ENCODE assay signal across 14 mouse cellular contexts in the genomic region with DNA sequence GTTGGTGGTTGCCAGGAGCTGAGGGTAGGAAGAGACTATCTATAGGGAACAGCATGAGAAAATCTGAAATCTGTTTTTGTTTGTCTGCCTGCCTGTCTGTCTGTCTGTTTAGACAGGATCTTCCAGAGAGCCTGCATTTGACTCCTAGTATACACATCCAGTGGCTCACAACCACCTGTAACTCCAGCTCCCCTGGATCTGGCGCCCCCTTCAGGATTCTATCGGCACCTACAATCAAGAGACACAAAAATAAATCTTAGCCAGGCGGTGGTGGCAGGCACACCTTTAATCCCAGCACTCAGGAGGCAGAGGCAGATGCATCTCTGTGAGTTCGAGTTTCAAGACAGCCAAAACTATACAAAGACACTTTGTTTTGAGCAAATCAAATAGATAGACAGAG. TPM values are rescaled to one million over a fixed set of nuclear protein-coding genes. Genes with fewer than 3 reads are reported as not detected.
A peak's percentile ranks its signal among the peaks of the same experiment; 100 is the strongest.
DNase-seq lines count a peak whose midpoint lies in the region; ATAC-seq and TF ChIP-seq lines count a peak whose summit lies in the region.
"Had no signal": no experiment of that assay in that cellular context is flagged by ENCODE, and none has a peak within 500 bp of the region (broad histone marks: within the 10 kb centered on the region; RNA-seq: fewer than 3 reads in every experiment).

No protein-coding gene starts in this region.

- no peaks in the 10 kb centered on the region for H3K9me3 ChIP-seq in intestine, postnatal 0 days (ENCODE audit: control insufficient read depth)
- no peaks in the 10 kb centered on the region for H3K9me3 ChIP-seq in intestine, embryonic 16.5 days (ENCODE audit: control insufficient read depth, low read length)
- H3K9me3 ChIP-seq: hindbrain, embryonic 12.5 days; liver, embryonic 15.5 days had no signal

- H3K36me3 ChIP-seq in intestine, postnatal 0 days (ENCODE audit: control insufficient read depth, insufficient read depth) = no peaks in the 10 kb centered on the region
- no peaks in the 10 kb centered on the region for H3K36me3 ChIP-seq in intestine, embryonic 16.5 days (ENCODE audit: control insufficient read depth, insufficient read depth, low read length)
- no peaks in the 10 kb centered on the region for H3K36me3 ChIP-seq in thymus, adult 2 months (ENCODE audit: control insufficient read depth, insufficient read depth, low read length)
- H3K36me3 ChIP-seq: liver, embryonic 15.5 days had no signal

- H3K27me3 ChIP-seq in intestine, postnatal 0 days (replicated peaks; ENCODE audit: control insufficient read depth, insufficient read depth, low read length) = no peaks in the 10 kb centered on the region
- no peaks in the 10 kb centered on the region for H3K27me3 ChIP-seq in intestine, embryonic 16.5 days (replicated peaks; ENCODE audit: control insufficient read depth, insufficient read depth, low read length)
- H3K27me3 ChIP-seq in thymus, adult 2 months (ENCODE audit: control insufficient read depth, insufficient read depth, low read length) = no peaks in the 10 kb centered on the region; the same call in 1 of the 2 replicates
- H3K27me3 ChIP-seq: hindbrain, embryonic 12.5 days had no signal

- no peak overlapping the region for H3K27ac ChIP-seq in intestine, postnatal 0 days (ENCODE audit: low read depth, low read length)
- no peak overlapping the region for H3K27ac ChIP-seq in intestine, embryonic 16.5 days (ENCODE audit: low read length)
- H3K27ac ChIP-seq in thymus, adult 2 months (ENCODE audit: control insufficient read depth, insufficient read depth, low read length) = no peak overlapping the region
- H3K27ac ChIP-seq in bone marrow, adult 2 months (ENCODE audit: control insufficient read depth, insufficient read depth, low read depth, low read length, poor library complexity) = no peak overlapping the region
- H3K27ac ChIP-seq: hindbrain, embryonic 12.5 days; liver, embryonic 15.5 days had no signal

- no peak for ATAC-seq in intestine, postnatal 0 days
- ATAC-seq in intestine, embryonic 16.5 days = no peak
- no peak for ATAC-seq in megakaryocyte, adult 5-6 weeks (ENCODE audit: poor library complexity, severe bottlenecking)
- ATAC-seq: activated CD4-positive, CD25-positive, alpha-beta regulatory T cell, adult 4 months had no signal

- intact Hi-C loops in left cerebral cortex, postnatal 36 days (cut with DNase I) = no loop called here

- no peak for TF ChIP-seq POLR2A in thymus, adult 2 months (IDR thresholded peaks at IDR 0.05; ENCODE audit: control insufficient read depth, extremely low read depth, insufficient read depth, low read length, poor library complexity)
- TF ChIP-seq POLR2A in bone marrow, adult 2 months (IDR thresholded peaks at IDR 0.05; ENCODE audit: borderline replicate concordance, control insufficient read depth, low read depth, low read length) = no peak

- H3K4me2 ChIP-seq in intestine, postnatal 0 days (replicated peaks; ENCODE audit: low read depth) = no peak overlapping the region
- no peak overlapping the region for H3K4me2 ChIP-seq in intestine, embryonic 16.5 days (ENCODE audit: low read depth, low read length)
- H3K4me2 ChIP-seq: hindbrain, embryonic 12.5 days; liver, embryonic 15.5 days had no signal

- TF ChIP-seq CTCF in intestine, postnatal 0 days (IDR thresholded peaks at IDR 0.05; ENCODE audit: low read depth) = peak; percentile 65
- TF ChIP-seq CTCF in thymus, adult 2 months (IDR thresholded peaks at IDR 0.05; ENCODE audit: borderline replicate concordance, control insufficient read depth, extremely low read depth, insufficient read depth, low read length, poor library complexity) = no peak
- TF ChIP-seq CTCF in bone marrow, adult 2 months (IDR thresholded peaks at IDR 0.05; ENCODE audit: control insufficient read depth, insufficient read depth, low read length) = peak; percentile 47

- H3K4me1 ChIP-seq in intestine, postnatal 0 days (replicated peaks; ENCODE audit: control insufficient read depth, insufficient read depth, low read length) = peaks cover 4% of the 10 kb centered on the region; the same call in 1 of the 2 replicates
- H3K4me1 ChIP-seq in intestine, embryonic 16.5 days (ENCODE audit: control insufficient read depth, insufficient read depth, low read length) = peaks cover 5% of the 10 kb centered on the region; the same call in 1 of the 2 replicates
- peaks cover 8% of the 10 kb centered on the region for H3K4me1 ChIP-seq in thymus, adult 2 months (replicated peaks; ENCODE audit: control insufficient read depth, insufficient read depth, low read length)
- no peaks in the 10 kb centered on the region for H3K4me1 ChIP-seq in bone marrow, adult 2 months (ENCODE audit: control insufficient read depth, insufficient read depth, low read length)

- DNase-seq in thymus, postnatal 0 days (ENCODE audit: low spot score) = peak; percentile 52
- no peak for DNase-seq in thymus, adult 2 months
- DNase-seq in thymus, postnatal 4 days = peak; percentile 50
- DNase-seq in left cerebral cortex, postnatal 36 days (ENCODE audit: low spot score in 2 of 2) = no peak
- DNase-seq: layer of hippocampus, adult 9-11 months had no signal

- no peak overlapping the region for H3K9ac ChIP-seq in intestine, postnatal 0 days (ENCODE audit: low read depth, low read length)
- no peak overlapping the region for H3K9ac ChIP-seq in intestine, embryonic 16.5 days (ENCODE audit: low read depth, low read length)
- H3K9ac ChIP-seq: hindbrain, embryonic 12.5 days; liver, embryonic 15.5 days had no signal

- H3K4me3 ChIP-seq in intestine, postnatal 0 days (ENCODE audit: low read depth, low read length) = no peak overlapping the region
- H3K4me3 ChIP-seq in intestine, embryonic 16.5 days (ENCODE audit: low read length) = no peak overlapping the region
- no peak overlapping the region for H3K4me3 ChIP-seq in thymus, adult 2 months (ENCODE audit: control insufficient read depth, insufficient read depth, low read length)
- no peak overlapping the region for H3K4me3 ChIP-seq in bone marrow, adult 2 months (replicated peaks; ENCODE audit: control insufficient read depth, low read depth, low read length)
- H3K4me3 ChIP-seq: erythroblast, embryonic 14.5 days; hindbrain, embryonic 12.5 days; liver, embryonic 15.5 days had no signal

- 42% methylated on average over 4 of the region's 4 CpGs for WGBS in intestine, postnatal 0 days
- WGBS in intestine, embryonic 16.5 days = 43% methylated on average over 4 of the region's 4 CpGs
- WGBS in thymus, adult 2 months = 48% methylated on average over 4 of the region's 4 CpGs
- 36% methylated on average over 4 of the region's 4 CpGs for WGBS in bone marrow, adult 2 months

RNA-seq across cellular contexts. Expression of a gene that starts 4.5 kb away (rescaled TPM):
- polyA plus RNA-seq in intestine, postnatal 0 days (2015; fragmentation: Nextera tagmentation; extraction: Ambion mirVana) = 12.1 and 12.2 TPM in 2 replicates
- 18.1 TPM in 2 replicates for polyA plus RNA-seq in intestine, embryonic 16.5 days (2015; fragmentation: Nextera tagmentation; extraction: Ambion mirVana)
- 6.0 and 7.0 TPM in 2 replicates for polyA plus RNA-seq in thymus, postnatal 0 days (2015; fragmentation: Nextera tagmentation; extraction: Ambion mirVana)
- polyA plus RNA-seq in thymus, adult 2 months (2012; rRNA removed) = 6.6 and 8.3 TPM in 2 replicates
- polyA plus RNA-seq in bone marrow, adult 2 months (2011; ENCODE audit: insufficient read depth, insufficient read length, low replicate concordance, missing spikeins) = 2.5 and 3.2 TPM in 2 replicates
- 1,000 to 10,000 TPM in 1 of 2 experiments, 100 to 1,000 TPM in 1; 963 to 1,065 TPM for total RNA-seq in left cerebral cortex, postnatal 36 days (2021)
- 0.09 and 0.30 TPM in 2 replicates for total RNA-seq in megakaryocyte, adult 5-6 weeks (2015)
- 0.48 and 1.3 TPM in 2 replicates for total RNA-seq in megakaryocyte, adult 5-6 weeks (2017)

RNA-seq across cellular contexts. Expression of a gene that starts 33.4 kb away (rescaled TPM):
- polyA plus RNA-seq in intestine, postnatal 0 days (2015; fragmentation: Nextera tagmentation; extraction: Ambion mirVana) = 13.9 and 15.3 TPM in 2 replicates
- 35.4 and 37.8 TPM in 2 replicates for polyA plus RNA-seq in intestine, embryonic 16.5 days (2015; fragmentation: Nextera tagmentation; extraction: Ambion mirVana)
- polyA plus RNA-seq in thymus, postnatal 0 days (2015; fragmentation: Nextera tagmentation; extraction: Ambion mirVana) = 10.9 and 12.4 TPM in 2 replicates
- polyA plus RNA-seq in thymus, adult 2 months (2012; rRNA removed) = 20.8 and 22.9 TPM in 2 replicates
- 2.1 and 9.9 TPM in 2 replicates for polyA plus RNA-seq in bone marrow, adult 2 months (2011; ENCODE audit: insufficient read depth, insufficient read length, low replicate concordance, missing spikeins)
- 10 to 100 TPM; 22.6 to 23.7 TPM for total RNA-seq in left cerebral cortex, postnatal 36 days (2021)
- 18.4 and 20.9 TPM in 2 replicates for total RNA-seq in megakaryocyte, adult 5-6 weeks (2015)
- total RNA-seq in megakaryocyte, adult 5-6 weeks (2017) = 38.3 and 40.7 TPM in 2 replicates

RNA-seq across cellular contexts. Expression of a gene that starts 58.3 kb away (rescaled TPM):
- polyA plus RNA-seq in intestine, postnatal 0 days (2015; fragmentation: Nextera tagmentation; extraction: Ambion mirVana) = 0.47 and 0.76 TPM in 2 replicates
- 0.58 and 1.2 TPM in 2 replicates for polyA plus RNA-seq in intestine, embryonic 16.5 days (2015; fragmentation: Nextera tagmentation; extraction: Ambion mirVana)
- 4.4 and 4.7 TPM in 2 replicates for polyA plus RNA-seq in thymus, postnatal 0 days (2015; fragmentation: Nextera tagmentation; extraction: Ambion mirVana)
- polyA plus RNA-seq in thymus, adult 2 months (2012; rRNA removed) = 0.11 and 0.27 TPM in 2 replicates
- polyA plus RNA-seq in bone marrow, adult 2 months (2011; ENCODE audit: insufficient read depth, insufficient read length, low replicate concordance, missing spikeins) = not detected in 2 replicates
- under 1 TPM in 1 of 2 experiments, not detected in 1; 0.29 TPM for total RNA-seq in left cerebral cortex, postnatal 36 days (2021)
- not detected in 2 replicates for total RNA-seq in megakaryocyte, adult 5-6 weeks (2015)
- total RNA-seq in megakaryocyte, adult 5-6 weeks (2017) = not detected in 2 replicates
- total RNA-seq: gastrocnemius, postnatal 4 days had no signal
- polyA plus RNA-seq: activated CD4-positive, CD25-positive, alpha-beta regulatory T cell, adult 4 months; erythroblast, embryonic 14.5 days; liver, embryonic 15.5 days had no signal

Comparison
In these comparisons a context has a peak if more than half of its experiments do, and no peak if none do; other contexts are left out.
1. DNase-seq: peak in thymus, postnatal 0 days (single experiment) and thymus, postnatal 4 days (single experiment); none in thymus, adult 2 months (single experiment) and left cerebral cortex, postnatal 36 days (0 of 2).